Mouse (Mus musculus): Measurements from ENCODE around the gene Cped1. TPM values are rescaled to one million over a fixed set of nuclear protein-coding genes. Genes with fewer than 3 reads are reported as not detected.

Cped1 gene
- polyA plus RNA-seq, 1 experiment from 2014 or later, result 42.0 TPM

DNA sequence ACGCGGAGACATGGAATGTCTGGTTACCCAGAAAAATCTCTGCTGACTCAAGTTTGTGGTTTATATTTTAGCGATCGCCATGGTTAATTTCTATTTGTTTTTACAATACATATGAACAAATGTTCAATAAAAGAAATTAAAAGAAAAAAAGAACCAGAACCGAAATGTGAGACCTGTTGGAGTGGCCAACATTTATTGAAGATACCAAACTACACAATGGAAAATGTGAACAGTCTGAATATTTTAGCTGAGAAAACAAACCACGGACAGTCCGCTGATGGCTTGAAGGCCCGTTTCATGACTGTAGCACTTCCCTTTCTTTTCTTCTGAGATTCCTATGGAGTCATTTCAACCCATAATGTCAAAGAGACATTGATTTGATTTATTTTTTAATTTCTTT lies 201.3 kb downstream of the Cped1 start:
- no peak for DNase-seq
- H3K4me1 ChIP-seq (ENCODE audit: insufficient read depth), result no peaks in the 10 kb centered on the region
- H3K27ac ChIP-seq (ENCODE audit: low read depth), result no peak overlapping the region
- ATAC-seq (ENCODE audit: insufficient read depth), result no peak
- H3K9ac ChIP-seq, result no peak overlapping the region
- no peak overlapping the region for H3K4me2 ChIP-seq
- no peak overlapping the region for H3K4me3 ChIP-seq (ENCODE audit: low read depth, low read length)
- no peak for TF ChIP-seq CTCF (IDR thresholded peaks at IDR 0.05; ENCODE audit: low read depth)
- H3K9me3 ChIP-seq (ENCODE audit: low read depth, low read length), result no peaks in the 10 kb centered on the region
- no peaks in the 10 kb centered on the region for H3K27me3 ChIP-seq (ENCODE audit: insufficient read depth, low read length)
- no peaks in the 10 kb centered on the region for H3K36me3 ChIP-seq (ENCODE audit: insufficient read depth)
- 85% methylated on average over 8 of the region's 8 CpGs for WGBS

DNA sequence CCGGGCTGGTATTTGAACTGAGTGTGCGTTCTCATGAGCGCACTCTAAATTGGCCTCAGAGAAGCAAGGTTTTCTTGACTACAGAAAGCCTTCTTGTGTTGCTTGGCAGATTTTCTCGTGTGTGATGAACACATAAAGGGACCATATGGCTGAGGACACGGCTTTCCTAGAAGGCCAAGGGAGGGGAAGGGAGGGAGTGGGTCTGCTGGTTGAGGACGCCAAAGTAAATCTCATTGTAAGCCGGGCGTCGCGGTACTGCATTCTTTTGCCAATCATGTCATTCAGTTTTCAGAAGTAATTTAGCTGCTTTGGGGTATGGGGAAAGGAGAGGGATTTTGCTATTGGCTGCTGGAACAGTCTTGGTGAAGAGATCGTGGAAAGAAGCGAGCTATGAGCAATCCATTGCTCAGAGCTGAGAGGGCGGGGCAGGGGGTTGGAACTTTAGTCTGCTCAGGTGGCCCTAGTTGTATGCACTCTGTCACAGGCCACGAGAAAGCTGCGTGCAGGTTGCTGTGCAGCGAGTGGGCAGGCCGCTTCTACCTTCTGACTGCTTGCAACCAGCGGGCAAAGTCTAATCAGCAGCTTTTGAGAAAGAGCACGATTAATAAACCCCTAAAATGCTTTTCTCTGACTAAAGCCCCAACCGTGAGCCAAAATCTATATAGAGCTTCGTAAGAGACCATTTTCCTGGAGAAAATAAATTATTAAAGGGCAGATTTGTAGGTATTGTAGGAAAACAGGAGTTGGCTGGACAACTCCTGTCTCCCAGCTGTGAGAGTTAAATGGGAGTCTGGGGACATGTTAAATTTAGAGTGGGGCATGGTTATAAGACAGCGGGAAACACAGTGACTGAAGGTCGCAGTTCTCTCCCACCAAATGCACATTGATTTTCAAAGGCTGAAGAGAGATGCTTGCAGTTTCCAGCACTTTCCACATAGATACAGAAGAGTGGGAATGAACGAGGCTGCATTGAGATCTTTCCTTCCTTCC lies 203.9 kb downstream of the Cped1 start:
- Histone ChIP-seq H3K9ac (no peak overlapping the region), H3K4me1 (ENCODE audit: insufficient read depth) (no peaks in the 10 kb centered on the region), H3K4me2 (no peak overlapping the region), H3K27me3 (ENCODE audit: insufficient read depth, low read length) (no peaks in the 10 kb centered on the region), H3K4me3 (ENCODE audit: low read depth, low read length) (no peak overlapping the region), H3K27ac (ENCODE audit: low read depth) (no peak overlapping the region), H3K9me3 (ENCODE audit: low read depth, low read length) (no peaks in the 10 kb centered on the region), H3K36me3 (ENCODE audit: insufficient read depth) (no peaks in the 10 kb centered on the region)
- DNase-seq (peak; percentile 6), ATAC-seq (ENCODE audit: insufficient read depth) (no peak)
- no peak for TF ChIP-seq CTCF (IDR thresholded peaks at IDR 0.05; ENCODE audit: low read depth)
- 80% methylated on average over 24 of the region's 24 CpGs for WGBS

DNA sequence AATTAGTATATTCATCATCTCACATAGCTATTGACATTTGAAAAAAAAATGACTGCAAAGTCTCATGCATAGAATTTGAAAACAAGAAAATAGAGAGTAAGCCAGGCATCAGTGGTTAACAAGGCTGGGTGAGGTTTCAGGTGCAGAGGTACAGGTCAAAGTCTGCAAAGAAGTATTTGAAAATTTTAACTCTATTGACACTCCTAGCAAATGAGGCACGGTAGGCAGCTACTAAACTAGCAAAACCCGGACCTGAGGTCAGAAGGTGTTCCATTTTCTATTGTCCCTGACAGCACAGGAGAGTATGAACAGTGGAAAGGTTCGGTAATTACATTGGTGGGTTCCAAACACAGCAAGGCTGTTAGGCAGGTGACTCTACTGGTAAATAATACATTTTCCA lies 212.9 kb downstream of the Cped1 start:
- ATAC-seq (ENCODE audit: insufficient read depth) (no peak), DNase-seq (no peak)
- Histone ChIP-seq H3K9me3 (ENCODE audit: low read depth, low read length) (no peaks in the 10 kb centered on the region), H3K27me3 (ENCODE audit: insufficient read depth, low read length) (no peaks in the 10 kb centered on the region), H3K36me3 (ENCODE audit: insufficient read depth) (no peaks in the 10 kb centered on the region), H3K4me2 (no peak overlapping the region), H3K27ac (ENCODE audit: low read depth) (no peak overlapping the region), H3K9ac (no peak overlapping the region), H3K4me1 (ENCODE audit: insufficient read depth) (no peaks in the 10 kb centered on the region), H3K4me3 (ENCODE audit: low read depth, low read length) (no peak overlapping the region)
- 67% methylated on average over 3 of the region's 3 CpGs for WGBS
- no peak for TF ChIP-seq CTCF (IDR thresholded peaks at IDR 0.05; ENCODE audit: low read depth)

DNA sequence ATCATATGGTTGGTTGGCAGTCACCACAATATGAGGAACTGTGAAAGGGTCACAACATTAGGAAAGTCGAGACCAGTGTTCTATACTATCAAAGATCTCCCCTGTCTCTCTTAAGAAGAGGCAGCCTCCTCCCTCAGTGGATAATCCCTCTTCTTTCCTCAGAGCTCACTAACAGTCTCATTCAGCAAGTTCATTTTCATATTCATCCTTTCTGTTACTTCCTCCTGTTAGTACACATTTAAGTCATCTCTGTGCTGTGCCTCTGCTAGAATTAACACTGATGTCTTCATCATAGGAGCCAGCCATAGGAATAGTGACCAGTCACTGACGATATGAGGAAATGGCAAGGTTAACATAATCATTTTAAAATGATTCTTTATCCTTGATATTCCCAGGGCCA lies 213.8 kb downstream of the Cped1 start:
- ATAC-seq (ENCODE audit: insufficient read depth) (no peak), DNase-seq (no peak)
- no peak for TF ChIP-seq CTCF (IDR thresholded peaks at IDR 0.05; ENCODE audit: low read depth)
- H3K4me3 ChIP-seq (ENCODE audit: low read depth, low read length), result no peak overlapping the region
- H3K4me2 ChIP-seq, result no peak overlapping the region
- H3K27me3 ChIP-seq (ENCODE audit: insufficient read depth, low read length), result no peaks in the 10 kb centered on the region
- WGBS, result 64% methylated on average over 2 of the region's 2 CpGs
- H3K4me1 ChIP-seq (ENCODE audit: insufficient read depth), result no peaks in the 10 kb centered on the region
- H3K36me3 ChIP-seq (ENCODE audit: insufficient read depth), result no peaks in the 10 kb centered on the region
- H3K9me3 ChIP-seq (ENCODE audit: low read depth, low read length), result no peaks in the 10 kb centered on the region
- H3K9ac ChIP-seq, result no peak overlapping the region
- H3K27ac ChIP-seq (ENCODE audit: low read depth), result no peak overlapping the region

DNA sequence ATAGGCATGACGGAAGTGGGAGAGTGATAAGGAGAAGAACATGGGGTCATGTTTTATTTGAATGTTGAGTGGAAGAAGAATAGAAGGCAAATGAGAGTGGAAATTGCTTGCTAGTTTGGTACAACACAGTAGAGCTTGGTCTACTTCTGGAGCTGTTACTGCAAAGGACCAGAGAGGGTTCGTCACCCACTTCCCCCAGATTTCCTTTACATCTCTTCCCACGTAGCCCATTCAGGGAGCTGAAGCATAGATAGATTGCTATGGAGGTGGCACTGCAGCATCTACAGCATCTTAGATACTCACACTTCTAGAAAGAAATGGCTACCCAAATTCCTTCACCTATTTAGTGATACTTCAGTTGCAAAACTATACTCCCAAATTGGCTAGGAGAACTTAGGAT lies 214.4 kb downstream of the Cped1 start:
- WGBS, result 85% methylated on average over 3 of the region's 3 CpGs

DNA sequence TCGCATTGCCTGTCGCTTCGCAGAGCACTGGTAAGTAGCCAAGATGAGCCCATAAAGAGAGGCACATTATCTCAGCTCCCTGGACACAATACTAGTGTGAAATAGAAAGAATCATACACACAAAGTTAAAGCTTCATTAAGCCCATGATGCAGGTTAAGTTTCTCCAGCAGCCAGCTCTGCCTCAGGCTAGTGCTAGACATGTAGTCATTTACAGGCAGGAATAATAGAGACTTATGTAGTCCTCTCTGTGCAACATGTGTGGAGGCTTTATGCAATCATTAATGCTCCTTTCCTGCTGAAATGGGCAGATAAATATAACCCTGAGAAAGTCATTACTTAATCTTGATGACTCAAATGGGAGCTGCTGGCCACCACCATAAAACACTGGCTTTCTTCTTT lies 216.2 kb downstream of the Cped1 start:
- Histone ChIP-seq H3K4me3 (ENCODE audit: low read depth, low read length) (no peak overlapping the region), H3K27me3 (ENCODE audit: insufficient read depth, low read length) (no peaks in the 10 kb centered on the region), H3K27ac (ENCODE audit: low read depth) (no peak overlapping the region), H3K9me3 (ENCODE audit: low read depth, low read length) (no peaks in the 10 kb centered on the region), H3K4me2 (no peak overlapping the region), H3K9ac (no peak overlapping the region), H3K36me3 (ENCODE audit: insufficient read depth) (no peaks in the 10 kb centered on the region), H3K4me1 (ENCODE audit: insufficient read depth) (no peaks in the 10 kb centered on the region)
- 86% methylated on average over 3 of the region's 3 CpGs for WGBS
- no peak for TF ChIP-seq CTCF (IDR thresholded peaks at IDR 0.05; ENCODE audit: low read depth)
- no peak for ATAC-seq (ENCODE audit: insufficient read depth)
- no peak for DNase-seq

More for the DNA sequence above, 214.4 kb downstream of the Cped1 start:
- no peaks in the 10 kb centered on the region for H3K4me1 ChIP-seq (ENCODE audit: insufficient read depth)
- ATAC-seq (ENCODE audit: insufficient read depth) (no peak), DNase-seq (no peak)
- no peak overlapping the region for H3K4me2 ChIP-seq
- TF ChIP-seq CTCF (IDR thresholded peaks at IDR 0.05; ENCODE audit: low read depth), result no peak
- H3K9me3 ChIP-seq (ENCODE audit: low read depth, low read length), result no peaks in the 10 kb centered on the region
- H3K27ac ChIP-seq (ENCODE audit: low read depth), result no peak overlapping the region
- H3K4me3 ChIP-seq (ENCODE audit: low read depth, low read length), result no peak overlapping the region
- no peaks in the 10 kb centered on the region for H3K27me3 ChIP-seq (ENCODE audit: insufficient read depth, low read length)
- H3K9ac ChIP-seq, result no peak overlapping the region
- H3K36me3 ChIP-seq (ENCODE audit: insufficient read depth), result no peaks in the 10 kb centered on the region

DNA sequence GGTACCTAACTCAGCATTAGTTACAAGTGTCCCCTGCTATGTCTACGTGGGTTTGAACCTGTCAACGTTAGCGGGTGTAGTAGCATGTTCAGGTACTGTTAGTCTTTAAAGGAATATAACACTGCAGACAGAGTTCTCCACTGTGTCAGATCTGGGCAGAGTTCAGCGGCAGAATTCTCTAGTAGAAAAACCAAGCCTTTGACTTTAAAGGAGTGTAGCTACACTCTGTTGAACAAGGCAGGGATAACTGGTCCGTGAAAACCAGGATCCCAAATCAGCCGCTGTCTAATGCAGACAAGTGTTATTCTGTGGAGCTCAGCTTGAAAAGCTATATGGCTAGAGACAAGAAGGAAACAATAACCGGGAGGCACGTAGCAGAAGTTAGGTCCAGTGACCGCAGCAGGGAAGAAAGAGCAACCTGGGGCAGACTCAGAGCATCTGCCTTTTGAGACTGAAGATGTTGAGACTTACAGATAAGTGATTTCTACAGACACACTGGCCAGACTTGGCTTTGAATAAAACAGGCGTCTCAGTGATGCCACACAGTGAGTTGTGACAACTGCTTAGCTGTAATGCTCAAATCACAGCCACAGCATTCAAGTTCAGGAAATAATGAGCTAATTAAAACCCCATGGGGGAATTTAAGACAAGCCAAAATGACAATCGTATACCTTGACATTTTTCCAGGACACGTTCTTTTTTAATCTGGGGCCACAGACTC lies 219.5 kb downstream of the Cped1 start:
- H3K36me3 ChIP-seq (ENCODE audit: insufficient read depth), result no peaks in the 10 kb centered on the region
- ATAC-seq (ENCODE audit: insufficient read depth) (no peak), DNase-seq (no peak)
- no peak overlapping the region for H3K4me3 ChIP-seq (ENCODE audit: low read depth, low read length)
- H3K27me3 ChIP-seq (ENCODE audit: insufficient read depth, low read length), result no peaks in the 10 kb centered on the region
- no peaks in the 10 kb centered on the region for H3K4me1 ChIP-seq (ENCODE audit: insufficient read depth)
- TF ChIP-seq CTCF (IDR thresholded peaks at IDR 0.05; ENCODE audit: low read depth), result no peak
- peak overlapping the region; percentile 35; the same call in 1 of the 2 replicates for H3K4me2 ChIP-seq
- no peak overlapping the region for H3K27ac ChIP-seq (ENCODE audit: low read depth)
- H3K9me3 ChIP-seq (ENCODE audit: low read depth, low read length), result no peaks in the 10 kb centered on the region
- H3K9ac ChIP-seq, result no peak overlapping the region
- WGBS, result 77% methylated on average over 12 of the region's 12 CpGs
